Mouse (Mus musculus): ENCODE data around the gene Nceh1. TPM values are rescaled to one million over a fixed set of nuclear protein-coding genes. Genes with fewer than 3 reads are reported as not detected.

The Nceh1 gene
- polyA plus RNA-seq, 1 experiment from 2014 or later = 13.8 TPM

- no peak for ATAC-seq (ENCODE audit: low FRiP score, low read depth)
- Histone ChIP-seq H3K9ac (no peak overlapping the region), H3K27ac (replicated peaks) (no peak overlapping the region), H3K36me3 (no peaks in the 10 kb centered on the region), H3K4me1 (replicated peaks) (no peaks in the 10 kb centered on the region), H3K27me3 (no peaks in the 10 kb centered on the region), H3K9me3 (no peaks in the 10 kb centered on the region), H3K4me2 (no peak overlapping the region), H3K4me3 (no peak overlapping the region)
- WGBS = 88% methylated on average over 8 of the region's 8 CpGs
These were observed 31.5 kb downstream of the Nceh1 start for GRCm38 (mm10) chr3:27214016-27214816.

GRCm38 (mm10) chr3:27217331-27217730 is 34.6 kb downstream of the Nceh1 start:
- Histone ChIP-seq H3K27ac (replicated peaks) (no peak overlapping the region), H3K9me3 (no peaks in the 10 kb centered on the region), H3K9ac (no peak overlapping the region), H3K4me1 (replicated peaks) (no peaks in the 10 kb centered on the region), H3K4me3 (no peak overlapping the region), H3K27me3 (no peaks in the 10 kb centered on the region), H3K36me3 (no peaks in the 10 kb centered on the region), H3K4me2 (no peak overlapping the region)
- no peak for ATAC-seq (ENCODE audit: low FRiP score, low read depth)
- WGBS = 85% methylated on average over 7 of the region's 7 CpGs

GRCm38 (mm10) chr3:27218604-27219003 is 35.8 kb downstream of the Nceh1 start:
- no peak for ATAC-seq (ENCODE audit: low FRiP score, low read depth)
- Histone ChIP-seq H3K36me3 (no peaks in the 10 kb centered on the region), H3K4me1 (replicated peaks) (no peaks in the 10 kb centered on the region), H3K9me3 (no peaks in the 10 kb centered on the region), H3K9ac (no peak overlapping the region), H3K4me3 (no peak overlapping the region), H3K27me3 (no peaks in the 10 kb centered on the region), H3K27ac (replicated peaks) (no peak overlapping the region), H3K4me2 (no peak overlapping the region)
- WGBS = 94% methylated on average over 5 of the region's 5 CpGs

GRCm38 (mm10) chr3:27222052-27222451 is 39.3 kb downstream of the Nceh1 start:
- WGBS = 90% methylated on average over 2 of the region's 2 CpGs
- no peaks in the 10 kb centered on the region for H3K4me1 ChIP-seq (replicated peaks)
- no peak overlapping the region for H3K4me2 ChIP-seq
- H3K36me3 ChIP-seq = no peaks in the 10 kb centered on the region
- H3K9ac ChIP-seq = no peak overlapping the region
- no peaks in the 10 kb centered on the region for H3K27me3 ChIP-seq
- H3K4me3 ChIP-seq = no peak overlapping the region
- ATAC-seq (ENCODE audit: low FRiP score, low read depth) = no peak
- H3K27ac ChIP-seq (replicated peaks) = no peak overlapping the region
- H3K9me3 ChIP-seq = no peaks in the 10 kb centered on the region

GRCm38 (mm10) chr3:27222488-27222887 is 39.7 kb downstream of the Nceh1 start:
- Histone ChIP-seq H3K9ac (no peak overlapping the region), H3K4me3 (no peak overlapping the region), H3K27me3 (no peaks in the 10 kb centered on the region), H3K27ac (replicated peaks) (no peak overlapping the region), H3K36me3 (no peaks in the 10 kb centered on the region), H3K4me2 (no peak overlapping the region), H3K4me1 (replicated peaks) (no peaks in the 10 kb centered on the region), H3K9me3 (no peaks in the 10 kb centered on the region)
- ATAC-seq (ENCODE audit: low FRiP score, low read depth) = no peak
- WGBS = 90% methylated on average over 17 of the region's 17 CpGs

GRCm38 (mm10) chr3:27227629-27228453 is 45.1 kb downstream of the Nceh1 start:
- no peak for ATAC-seq (ENCODE audit: low FRiP score, low read depth)
- Histone ChIP-seq H3K9me3 (no peaks in the 10 kb centered on the region), H3K27me3 (no peaks in the 10 kb centered on the region), H3K36me3 (no peaks in the 10 kb centered on the region), H3K4me2 (no peak overlapping the region), H3K4me1 (replicated peaks) (no peaks in the 10 kb centered on the region), H3K27ac (replicated peaks) (no peak overlapping the region), H3K9ac (no peak overlapping the region), H3K4me3 (no peak overlapping the region)
- WGBS = 94% methylated on average over 3 of the region's 3 CpGs

GRCm38 (mm10) chr3:27228530-27229309 is 46.0 kb downstream of the Nceh1 start:
- Histone ChIP-seq H3K4me3 (no peak overlapping the region), H3K27ac (replicated peaks) (no peak overlapping the region), H3K9ac (no peak overlapping the region), H3K4me2 (no peak overlapping the region), H3K9me3 (no peaks in the 10 kb centered on the region), H3K4me1 (replicated peaks) (no peaks in the 10 kb centered on the region), H3K27me3 (no peaks in the 10 kb centered on the region), H3K36me3 (no peaks in the 10 kb centered on the region)
- 76% methylated on average over 11 of the region's 11 CpGs for WGBS
- ATAC-seq (ENCODE audit: low FRiP score, low read depth) = no peak

GRCm38 (mm10) chr3:27233361-27233760 is 50.6 kb downstream of the Nceh1 start:
- Histone ChIP-seq H3K9me3 (no peaks in the 10 kb centered on the region), H3K4me3 (no peak overlapping the region), H3K27me3 (no peaks in the 10 kb centered on the region), H3K27ac (replicated peaks) (no peak overlapping the region), H3K4me2 (no peak overlapping the region), H3K36me3 (no peaks in the 10 kb centered on the region), H3K4me1 (replicated peaks) (no peaks in the 10 kb centered on the region), H3K9ac (no peak overlapping the region)
- WGBS = 85% methylated on average over 4 of the region's 4 CpGs
- no peak for ATAC-seq (ENCODE audit: low FRiP score, low read depth)

GRCm38 (mm10) chr3:27233841-27234240 is 51.1 kb downstream of the Nceh1 start:
- no peaks in the 10 kb centered on the region for H3K27me3 ChIP-seq

GRCm38 (mm10) chr3:27234976-27235375 is 52.2 kb downstream of the Nceh1 start:
- ATAC-seq (ENCODE audit: low FRiP score, low read depth) = no peak
- no peaks in the 10 kb centered on the region for H3K36me3 ChIP-seq
- no peak overlapping the region for H3K4me3 ChIP-seq
- no peak overlapping the region for H3K9ac ChIP-seq
- no peaks in the 10 kb centered on the region for H3K9me3 ChIP-seq
- no peaks in the 10 kb centered on the region for H3K4me1 ChIP-seq (replicated peaks)
- H3K27ac ChIP-seq (replicated peaks) = no peak overlapping the region
- H3K27me3 ChIP-seq = no peaks in the 10 kb centered on the region
- no peak overlapping the region for H3K4me2 ChIP-seq
- WGBS = 71% methylated on average over 1 of the region's 1 CpGs

More at GRCm38 (mm10) chr3:27233841-27234240, 51.1 kb downstream of the Nceh1 start:
- Histone ChIP-seq H3K9me3 (no peaks in the 10 kb centered on the region), H3K27ac (replicated peaks) (no peak overlapping the region), H3K4me1 (replicated peaks) (no peaks in the 10 kb centered on the region), H3K36me3 (no peaks in the 10 kb centered on the region), H3K4me2 (no peak overlapping the region), H3K9ac (no peak overlapping the region), H3K4me3 (no peak overlapping the region)
- ATAC-seq (ENCODE audit: low FRiP score, low read depth) = no peak
- WGBS = 91% methylated on average over 6 of the region's 6 CpGs

- H3K4me3 ChIP-seq = no peak overlapping the region
- no peak overlapping the region for H3K9ac ChIP-seq
- WGBS = 17% methylated on average over 2 of the region's 2 CpGs
- ATAC-seq (ENCODE audit: low FRiP score, low read depth) = peak; percentile 15; the same call in 1 of the 2 replicates
- H3K9me3 ChIP-seq = no peaks in the 10 kb centered on the region
- H3K36me3 ChIP-seq = 0 out of 2 replicates have a peak, but pooled peaks cover 5% of the 10 kb centered on the region
- no peak overlapping the region for H3K27ac ChIP-seq (replicated peaks)
- H3K27me3 ChIP-seq = no peaks in the 10 kb centered on the region
- H3K4me1 ChIP-seq (replicated peaks) = no peaks in the 10 kb centered on the region
- no peak overlapping the region for H3K4me2 ChIP-seq
These were observed 54.5 kb downstream of the Nceh1 start for GRCm38 (mm10) chr3:27237226-27237625.

- Histone ChIP-seq H3K9me3 (no peaks in the 10 kb centered on the region), H3K27ac (replicated peaks) (no peak overlapping the region), H3K9ac (no peak overlapping the region), H3K27me3 (no peaks in the 10 kb centered on the region), H3K36me3 (0 out of 2 replicates have a peak, but pooled peaks cover 5% of the 10 kb centered on the region), H3K4me3 (no peak overlapping the region), H3K4me2 (no peak overlapping the region), H3K4me1 (replicated peaks) (no peaks in the 10 kb centered on the region)
- 88% methylated on average over 5 of the region's 5 CpGs for WGBS
- no peak for ATAC-seq (ENCODE audit: low FRiP score, low read depth)
These were observed 55.8 kb downstream of the Nceh1 start for GRCm38 (mm10) chr3:27238563-27238962.

Data from hindbrain, embryonic 15.5 days (tissue).